Mouse (Mus musculus) layer of hippocampus, adult 18-20 months (tissue): ENCODE measurements around the gene Tepp. TPM values are rescaled to one million over a fixed set of nuclear protein-coding genes. Genes with fewer than 3 reads are reported as not detected.

Experiments
- DNase-seq, 2 experiments: peaks; one replicate each; pipeline ENCODE4 v3.0.0; 2022; ENCODE audit warnings: low spot score in 2 of 2
- total RNA-seq, 2 experiments: library from RNA; stranded (reverse); gene quantifications; 2 replicates each; pipeline ENCODE4 v1.2.3; 2021

Tepp gene
- total RNA-seq, 2 experiments from 2014 or later = 0.57 TPM; not detected in 1

GRCm38 (mm10) chr8:95331156-95331719 is 20.9 kb downstream of the Tepp start:
- DNase-seq = no peak

GRCm38 (mm10) chr8:95331720-95332436 is 21.5 kb downstream of the Tepp start, which contains the start of the genes Zfp319 and Usb1:
Gene Zfp319 (minus strand): TSS chr8:95331950.
Gene Usb1 (plus strand): TSS chr8:95332284.
- peak; percentile 84 to 91 for DNase-seq

- DNase-seq = no peak
Measured at GRCm38 (mm10) chr8:95332437-95333199, 22.3 kb downstream of the Tepp start.

GRCm38 (mm10) chr8:95335706-95336105 is 25.3 kb downstream of the Tepp start:
- no peak for DNase-seq

- no peak for DNase-seq
Measured at GRCm38 (mm10) chr8:95336363-95336762, 26.0 kb downstream of the Tepp start.

- DNase-seq = no peak
Measured at GRCm38 (mm10) chr8:95341721-95342120, 31.4 kb downstream of the Tepp start.

GRCm38 (mm10) chr8:95344668-95345067 is 34.3 kb downstream of the Tepp start:
- DNase-seq = no peak

GRCm38 (mm10) chr8:95346643-95347545 is 36.5 kb downstream of the Tepp start:
- peak; percentile 58 to 92 for DNase-seq

GRCm38 (mm10) chr8:95348356-95348755 is 38.0 kb downstream of the Tepp start:
- DNase-seq = no peak

- DNase-seq = peak; percentile 64 to 81
Measured at GRCm38 (mm10) chr8:95348811-95349630, 38.7 kb downstream of the Tepp start.

- DNase-seq = no peak
Measured at GRCm38 (mm10) chr8:95351461-95351860, 41.1 kb downstream of the Tepp start.

GRCm38 (mm10) chr8:95352151-95352870 is 41.9 kb downstream of the Tepp start, which contains the start of gene Mmp15:
Gene Mmp15 (plus strand): TSS chr8:95352268.
- peak; percentile 32 to 50 for DNase-seq

GRCm38 (mm10) chr8:95352871-95353866 is 42.8 kb downstream of the Tepp start:
- no peak for DNase-seq

- DNase-seq = no peak
Measured at GRCm38 (mm10) chr8:95354606-95355005, 44.2 kb downstream of the Tepp start.

GRCm38 (mm10) chr8:95358550-95359411 is 48.4 kb downstream of the Tepp start:
- DNase-seq = no peak

GRCm38 (mm10) chr8:95360181-95361015 is 50.0 kb downstream of the Tepp start:
- no peak for DNase-seq
